Mouse (Mus musculus) brain, embryonic 14.5 days (tissue): ENCODE results near the gene Iba57.

Experiments used
- CTCF ChIP-seq: fragments of 200-500 bp; IDR thresholded peaks from 2 replicates; pipeline ENCODE4 v1.5.1; 2012; ENCODE audit warnings: inconsistent platforms, mild to moderate bottlenecking, moderate library complexity, borderline replicate concordance; ENCODE audit not compliant: insufficient read depth, insufficient read length; ENCODE audit errors: extremely low read depth
- POLR2A ChIP-seq: fragments of 200-500 bp; IDR thresholded peaks from 2 replicates; pipeline ENCODE4 v1.6.1; 2012; ENCODE audit warnings: mild to moderate bottlenecking, inconsistent platforms, borderline replicate concordance; ENCODE audit not compliant: poor library complexity, insufficient read depth, insufficient read length, severe bottlenecking; ENCODE audit errors: extremely low read depth

DNA sequence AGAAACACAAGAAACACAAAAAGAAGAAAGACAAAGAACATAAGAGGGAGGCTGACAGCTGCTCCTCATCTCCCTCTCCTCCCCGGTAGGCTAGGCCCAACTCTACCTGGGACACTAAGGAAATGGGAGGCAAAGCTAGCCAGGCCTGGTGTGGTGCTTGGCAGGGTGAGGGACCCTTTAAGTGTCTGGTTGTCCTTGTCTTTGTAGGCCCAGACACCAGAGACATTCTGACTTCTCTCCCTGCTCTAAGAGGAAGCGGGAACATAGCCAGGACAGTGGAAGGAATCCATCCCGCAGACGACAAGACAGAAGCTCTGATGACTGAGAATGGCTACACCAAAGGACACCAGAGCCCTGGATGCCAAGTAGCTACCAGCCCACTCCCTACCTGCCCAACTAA, 46.5 kb upstream of the Iba57 start:
- TF ChIP-seq CTCF (no peak), POLR2A (no peak)
